Mouse (Mus musculus): ENCODE data around the gene Slc8a1. TPM values are rescaled to one million over a fixed set of nuclear protein-coding genes. Genes with fewer than 3 reads are reported as not detected.

Gene Slc8a1
- total RNA-seq, 1 experiment = 0.71 TPM

- Histone ChIP-seq H3K27ac (ENCODE audit: insufficient read depth, low read depth, low read length, poor library complexity, severe bottlenecking) (no peak overlapping the region), H3K9ac (ENCODE audit: insufficient read depth, low read depth, low read length, poor library complexity, severe bottlenecking) (no peak overlapping the region), H3K36me3 (ENCODE audit: control insufficient read depth, insufficient read depth, low read length, poor library complexity, severe bottlenecking) (no peaks in the 10 kb centered on the region), H3K4me1 (ENCODE audit: control insufficient read depth in 2 of 2, insufficient read depth in 2 of 2, low read length in 2 of 2, poor library complexity in 1 of 2) (no peaks in the 10 kb centered on the region), H3K4me3 (ENCODE audit: insufficient read depth in 1 of 2, low read depth in 1 of 2, low read length in 2 of 2, poor library complexity in 1 of 2, severe bottlenecking in 1 of 2) (no peak overlapping the region), H3K9me3 (ENCODE audit: control insufficient read depth, insufficient read depth, low read depth, low read length) (no peaks in the 10 kb centered on the region)
- no peak for DNase-seq (ENCODE audit: low read depth, low spot score)
- in situ Hi-C loops (cut with MboI; ENCODE audit: low sequenced_read_pairs in 2 of 2, unreplicated experiment in 2 of 2) = no loop called here
- TF ChIP-seq MAFK (IDR thresholded peaks at IDR 0.05; ENCODE audit: insufficient read depth, low read depth, low read length) = no peak
- TF ChIP-seq ZNF384 (IDR thresholded peaks at IDR 0.05; ENCODE audit: low read depth, low read length) = no peak
- TF ChIP-seq CHD2 (IDR thresholded peaks at IDR 0.05; ENCODE audit: low read depth, low read length) = no peak
Observed at GRCm38 (mm10) chr17:81502732-81503131, 235.4 kb downstream of the Slc8a1 start.

- in situ Hi-C loops (cut with MboI; ENCODE audit: low sequenced_read_pairs in 2 of 2, unreplicated experiment in 2 of 2) = no loop called here
Observed at GRCm38 (mm10) chr17:81500686-81501407, 237.3 kb downstream of the Slc8a1 start.

GRCm38 (mm10) chr17:81497919-81498318 is 240.3 kb downstream of the Slc8a1 start:
- no peak overlapping the region for H3K27ac ChIP-seq (ENCODE audit: insufficient read depth, low read depth, low read length, poor library complexity, severe bottlenecking)
- no peak overlapping the region for H3K9ac ChIP-seq (ENCODE audit: insufficient read depth, low read depth, low read length, poor library complexity, severe bottlenecking)
- DNase-seq (ENCODE audit: low read depth, low spot score) = no peak
- H3K36me3 ChIP-seq (ENCODE audit: control insufficient read depth, insufficient read depth, low read length, poor library complexity, severe bottlenecking) = no peaks in the 10 kb centered on the region
- no peak overlapping the region for H3K4me3 ChIP-seq (ENCODE audit: insufficient read depth in 1 of 2, low read depth in 1 of 2, low read length in 2 of 2, poor library complexity in 1 of 2, severe bottlenecking in 1 of 2)
- in situ Hi-C loops (cut with MboI; ENCODE audit: low sequenced_read_pairs in 2 of 2, unreplicated experiment in 2 of 2) = no loop called here
- no peaks in the 10 kb centered on the region for H3K9me3 ChIP-seq (ENCODE audit: control insufficient read depth, insufficient read depth, low read depth, low read length)
- H3K4me1 ChIP-seq (ENCODE audit: control insufficient read depth in 2 of 2, insufficient read depth in 2 of 2, low read length in 2 of 2, poor library complexity in 1 of 2) = no peaks in the 10 kb centered on the region
- no peak for TF ChIP-seq HCFC1 (IDR thresholded peaks at IDR 0.05; ENCODE audit: borderline replicate concordance, insufficient read depth, low read length)
- TF ChIP-seq ZNF384 (IDR thresholded peaks at IDR 0.05; ENCODE audit: low read depth, low read length) = no peak
- no peak for TF ChIP-seq ZC3H11A (IDR thresholded peaks at IDR 0.05; ENCODE audit: borderline replicate concordance, low read depth, low read length)
- no peak for TF ChIP-seq CHD2 (IDR thresholded peaks at IDR 0.05; ENCODE audit: low read depth, low read length)
- no peak for TF ChIP-seq MAFK (IDR thresholded peaks at IDR 0.05; ENCODE audit: insufficient read depth, low read depth, low read length)

More at GRCm38 (mm10) chr17:81500686-81501407, 237.3 kb downstream of the Slc8a1 start:
- TF ChIP-seq ZC3H11A (IDR thresholded peaks at IDR 0.05; ENCODE audit: borderline replicate concordance, low read depth, low read length) (no peak), HCFC1 (IDR thresholded peaks at IDR 0.05; ENCODE audit: borderline replicate concordance, insufficient read depth, low read length) (no peak), CHD2 (IDR thresholded peaks at IDR 0.05; ENCODE audit: low read depth, low read length) (no peak), MAFK (IDR thresholded peaks at IDR 0.05; ENCODE audit: insufficient read depth, low read depth, low read length) (no peak), ZNF384 (IDR thresholded peaks at IDR 0.05; ENCODE audit: low read depth, low read length) (no peak)
- DNase-seq (ENCODE audit: low read depth, low spot score) = no peak
- Histone ChIP-seq H3K4me1 (ENCODE audit: control insufficient read depth in 2 of 2, insufficient read depth in 2 of 2, low read length in 2 of 2, poor library complexity in 1 of 2) (no peaks in the 10 kb centered on the region), H3K4me3 (ENCODE audit: insufficient read depth in 1 of 2, low read depth in 1 of 2, low read length in 2 of 2, poor library complexity in 1 of 2, severe bottlenecking in 1 of 2) (no peak overlapping the region), H3K36me3 (ENCODE audit: control insufficient read depth, insufficient read depth, low read length, poor library complexity, severe bottlenecking) (no peaks in the 10 kb centered on the region), H3K9ac (ENCODE audit: insufficient read depth, low read depth, low read length, poor library complexity, severe bottlenecking) (no peak overlapping the region), H3K27ac (ENCODE audit: insufficient read depth, low read depth, low read length, poor library complexity, severe bottlenecking) (no peak overlapping the region), H3K9me3 (ENCODE audit: control insufficient read depth, insufficient read depth, low read depth, low read length) (no peaks in the 10 kb centered on the region)

GRCm38 (mm10) chr17:81496616-81497015 is 241.6 kb downstream of the Slc8a1 start:
- Histone ChIP-seq H3K9me3 (ENCODE audit: control insufficient read depth, insufficient read depth, low read depth, low read length) (no peaks in the 10 kb centered on the region), H3K9ac (ENCODE audit: insufficient read depth, low read depth, low read length, poor library complexity, severe bottlenecking) (no peak overlapping the region), H3K4me1 (ENCODE audit: control insufficient read depth in 2 of 2, insufficient read depth in 2 of 2, low read length in 2 of 2, poor library complexity in 1 of 2) (no peaks in the 10 kb centered on the region), H3K4me3 (ENCODE audit: insufficient read depth in 1 of 2, low read depth in 1 of 2, low read length in 2 of 2, poor library complexity in 1 of 2, severe bottlenecking in 1 of 2) (no peak overlapping the region), H3K27ac (ENCODE audit: insufficient read depth, low read depth, low read length, poor library complexity, severe bottlenecking) (no peak overlapping the region), H3K36me3 (ENCODE audit: control insufficient read depth, insufficient read depth, low read length, poor library complexity, severe bottlenecking) (no peaks in the 10 kb centered on the region)
- DNase-seq (ENCODE audit: low read depth, low spot score) = no peak
- TF ChIP-seq ZC3H11A (IDR thresholded peaks at IDR 0.05; ENCODE audit: borderline replicate concordance, low read depth, low read length) = no peak
- no peak for TF ChIP-seq HCFC1 (IDR thresholded peaks at IDR 0.05; ENCODE audit: borderline replicate concordance, insufficient read depth, low read length)
- no peak for TF ChIP-seq MAFK (IDR thresholded peaks at IDR 0.05; ENCODE audit: insufficient read depth, low read depth, low read length)
- TF ChIP-seq CHD2 (IDR thresholded peaks at IDR 0.05; ENCODE audit: low read depth, low read length) = no peak
- in situ Hi-C loops (cut with MboI; ENCODE audit: low sequenced_read_pairs in 2 of 2, unreplicated experiment in 2 of 2) = no loop called here

All from ES-E14 (cell line).